Mouse (Mus musculus): ENCODE data around the gene Synpo2. TPM values are rescaled to one million over a fixed set of nuclear protein-coding genes. Genes with fewer than 3 reads are reported as not detected.

The Synpo2 gene
- total RNA-seq, 2 experiments from 2014 or later = 1.4 to 2.7 TPM

DNA sequence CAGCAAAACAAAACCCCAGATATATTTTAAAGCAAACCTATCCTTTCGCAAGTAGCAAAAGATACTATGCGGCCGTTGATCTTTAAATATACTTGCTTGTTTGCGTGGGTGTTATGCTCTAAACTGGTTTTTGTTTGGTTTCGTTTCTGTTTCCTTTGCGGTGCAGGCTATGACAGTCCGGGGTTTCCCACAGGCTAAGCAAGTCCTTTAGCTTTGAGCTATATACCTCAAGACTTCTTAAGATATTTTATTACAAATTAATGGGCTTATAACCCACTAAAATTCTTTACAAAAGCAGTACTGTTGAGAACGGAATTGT, 61.6 kb downstream of the Synpo2 start:
- DNase-seq (ENCODE audit: extremely low spot score in 1 of 2, low spot score in 2 of 2) = no peak
- intact Hi-C loops (cut with DNase I) = no loop called here

DNA sequence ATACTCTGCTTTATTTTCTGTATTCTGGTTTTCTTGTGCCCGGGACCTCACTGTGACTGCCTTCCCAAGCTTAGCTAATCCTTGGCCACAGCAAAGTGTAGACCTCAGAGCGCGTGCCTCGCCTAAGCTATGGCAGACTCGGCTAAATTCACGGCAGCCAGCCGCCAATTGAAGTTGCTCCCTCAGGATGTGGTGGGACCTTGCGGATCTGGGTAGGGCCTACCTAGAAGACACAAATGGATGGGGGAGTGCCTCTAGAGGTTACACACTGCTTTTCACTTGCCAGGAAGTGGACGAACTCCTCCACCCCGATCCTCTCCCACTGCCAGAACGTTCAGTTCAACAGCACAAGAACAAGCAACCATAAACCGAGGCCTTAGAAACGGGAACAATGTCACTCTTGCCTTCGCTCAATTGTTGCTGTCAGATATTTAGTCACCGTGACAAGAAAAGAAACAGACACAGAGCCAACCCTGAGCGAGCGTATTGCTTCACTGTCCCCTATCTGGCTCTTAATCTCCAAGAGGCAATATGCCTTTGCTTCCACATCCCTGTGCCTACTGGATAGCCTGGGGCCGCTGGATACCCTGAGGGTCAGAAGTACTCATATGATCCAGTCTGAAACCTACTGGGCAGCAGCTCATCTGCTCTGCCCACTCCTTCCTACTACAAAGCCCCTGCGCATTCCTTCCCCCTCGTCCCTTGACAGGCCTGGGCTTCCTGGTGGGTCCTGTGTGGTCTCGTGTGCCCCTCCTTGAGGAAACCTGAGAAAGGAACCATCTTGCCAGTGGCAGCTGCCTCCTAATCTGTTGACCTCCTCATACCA, 62.2 kb downstream of the Synpo2 start:
- DNase-seq (ENCODE audit: extremely low spot score in 1 of 2, low spot score in 2 of 2) = no peak
- intact Hi-C loops (cut with DNase I) = no loop called here

DNA sequence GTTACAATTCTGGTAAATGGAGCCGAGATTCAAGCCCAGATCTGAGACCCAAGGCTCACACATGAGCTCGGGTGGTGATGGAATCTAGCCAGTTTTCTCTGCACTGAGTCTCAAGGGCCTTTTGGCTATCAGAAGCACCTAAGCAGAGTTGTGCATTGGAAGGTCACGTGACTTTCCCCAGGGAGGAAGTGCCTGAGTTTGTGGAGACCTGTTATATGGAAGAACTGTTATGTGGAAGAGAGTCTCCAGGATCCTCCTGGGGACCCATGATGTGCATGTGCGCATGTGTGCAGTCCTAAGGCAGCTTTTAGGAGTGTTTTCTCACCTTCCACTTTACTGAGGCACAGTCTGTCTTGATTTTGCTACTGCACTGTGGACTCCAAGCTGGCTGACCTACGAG, 63.8 kb downstream of the Synpo2 start:
- DNase-seq (ENCODE audit: extremely low spot score in 1 of 2, low spot score in 2 of 2) = no peak
- intact Hi-C loops (cut with DNase I) = no loop called here

DNA sequence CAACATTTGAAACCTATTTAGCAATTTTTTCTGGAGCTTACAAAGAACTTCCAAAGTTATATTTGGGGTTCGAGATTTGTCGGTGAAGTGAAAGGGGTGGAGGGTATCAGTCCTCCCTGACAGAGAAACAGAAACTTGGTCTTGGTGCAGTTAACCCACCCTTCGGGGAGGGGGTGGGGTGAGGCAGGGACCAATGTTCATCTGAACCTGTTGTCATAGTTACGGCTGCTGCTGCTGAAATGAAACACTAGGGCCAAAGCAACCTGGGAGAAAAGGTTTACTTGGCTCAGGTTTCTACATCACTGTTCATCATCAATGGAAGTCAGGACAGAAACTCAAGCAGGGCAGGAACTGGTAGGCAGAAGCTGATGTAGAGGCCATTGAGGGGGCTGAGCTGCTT, 66.6 kb downstream of the Synpo2 start:
- intact Hi-C loops (cut with DNase I) = loop anchor here (2.0 kb wide), 1 partner anchor 155 kb away; no protein-coding TSS in a partner anchor
- DNase-seq (ENCODE audit: extremely low spot score in 1 of 2, low spot score in 2 of 2) = no peak

DNA sequence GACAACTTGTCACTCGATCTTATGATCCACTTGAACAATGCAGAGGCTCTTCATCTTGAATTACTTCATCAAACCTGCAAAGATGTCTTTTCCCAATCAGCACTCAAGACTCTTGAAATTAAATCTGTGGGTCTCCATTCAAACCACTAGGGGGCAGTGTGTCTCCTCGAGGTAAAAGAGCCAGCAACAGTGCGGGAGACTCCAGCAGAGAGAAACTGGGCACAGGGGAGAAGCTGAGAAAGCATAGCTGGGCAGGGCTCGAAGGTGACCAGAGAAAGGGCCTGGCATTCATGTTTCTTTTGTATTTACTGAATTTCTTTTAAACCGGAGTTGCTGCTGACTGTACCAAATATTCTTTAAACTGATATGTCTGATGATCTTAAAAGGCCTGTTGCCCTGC, 67.1 kb downstream of the Synpo2 start:
- peak; percentile 41 to 50 for DNase-seq (ENCODE audit: extremely low spot score in 1 of 2, low spot score in 2 of 2)
- intact Hi-C loops (cut with DNase I) = loop anchor here (2.0 kb wide), 1 partner anchor 156 kb away; no protein-coding TSS in a partner anchor

DNA sequence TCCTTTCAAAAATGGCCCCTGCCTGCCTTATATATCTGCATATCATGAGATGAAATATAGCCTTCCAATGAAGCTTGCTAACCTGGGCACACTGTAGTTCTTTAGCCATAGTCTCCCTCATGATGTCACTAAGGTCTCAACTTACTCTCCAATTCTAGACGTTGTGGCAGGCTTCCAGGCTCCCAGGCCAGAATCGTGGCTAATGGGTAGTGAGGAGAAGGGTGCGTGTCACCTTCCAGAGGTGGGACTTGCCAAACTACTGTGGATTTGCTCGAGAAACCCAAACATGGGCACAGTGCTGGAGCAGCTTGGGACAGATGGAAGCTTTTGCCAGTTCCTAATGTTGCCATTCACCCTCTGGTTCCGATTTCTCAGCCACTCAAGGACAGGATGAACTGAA, 69.5 kb downstream of the Synpo2 start:
- DNase-seq (ENCODE audit: extremely low spot score in 1 of 2, low spot score in 2 of 2) = no peak
- intact Hi-C loops (cut with DNase I) = no loop called here

DNA sequence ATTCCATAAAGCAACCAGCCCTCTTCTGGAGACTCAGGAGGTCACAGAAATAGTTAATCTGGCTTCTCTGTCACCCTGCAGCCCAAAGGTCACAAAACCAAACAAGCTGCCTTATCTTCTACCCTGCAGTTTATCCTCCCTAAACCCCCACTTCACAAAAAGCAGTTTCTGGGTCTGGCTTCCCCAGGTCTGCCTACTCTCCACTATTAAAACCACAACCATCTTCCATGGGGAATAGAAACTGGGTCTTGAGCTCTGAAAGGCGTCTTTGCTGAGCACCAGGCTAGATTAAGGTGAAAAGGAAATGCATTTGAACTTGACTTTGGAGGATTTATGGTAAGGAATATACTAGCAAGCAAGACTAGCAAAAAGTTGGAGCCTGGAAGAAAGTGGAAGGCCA, 71.8 kb downstream of the Synpo2 start:
- no peak for DNase-seq (ENCODE audit: extremely low spot score in 1 of 2, low spot score in 2 of 2)
- intact Hi-C loops (cut with DNase I) = loop anchor here (5.0 kb wide), 1 partner anchor 188 kb away; no protein-coding TSS in a partner anchor

DNA sequence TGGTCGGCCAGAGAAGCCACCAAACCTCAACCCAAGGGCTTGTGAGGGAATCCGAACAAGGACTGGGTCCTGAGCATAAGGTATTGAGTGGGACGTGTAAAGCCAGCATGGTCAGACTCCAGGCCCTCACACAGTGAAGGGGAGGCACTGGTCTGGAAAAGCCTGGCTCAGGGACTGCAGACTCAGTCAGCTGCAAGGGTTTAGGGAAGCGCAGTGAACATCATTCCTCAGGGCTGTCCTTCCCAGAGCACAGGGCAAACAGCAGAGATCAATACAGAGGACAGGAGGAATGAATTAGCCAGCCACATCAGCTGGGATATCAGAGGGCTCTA, 72.8 kb downstream of the Synpo2 start:
- DNase-seq (ENCODE audit: extremely low spot score in 1 of 2, low spot score in 2 of 2) = no peak
- intact Hi-C loops (cut with DNase I) = loop anchor here (2.0 to 5.0 kb wide), 2 partner anchors 160 to 189 kb away; no protein-coding TSS in a partner anchor

DNA sequence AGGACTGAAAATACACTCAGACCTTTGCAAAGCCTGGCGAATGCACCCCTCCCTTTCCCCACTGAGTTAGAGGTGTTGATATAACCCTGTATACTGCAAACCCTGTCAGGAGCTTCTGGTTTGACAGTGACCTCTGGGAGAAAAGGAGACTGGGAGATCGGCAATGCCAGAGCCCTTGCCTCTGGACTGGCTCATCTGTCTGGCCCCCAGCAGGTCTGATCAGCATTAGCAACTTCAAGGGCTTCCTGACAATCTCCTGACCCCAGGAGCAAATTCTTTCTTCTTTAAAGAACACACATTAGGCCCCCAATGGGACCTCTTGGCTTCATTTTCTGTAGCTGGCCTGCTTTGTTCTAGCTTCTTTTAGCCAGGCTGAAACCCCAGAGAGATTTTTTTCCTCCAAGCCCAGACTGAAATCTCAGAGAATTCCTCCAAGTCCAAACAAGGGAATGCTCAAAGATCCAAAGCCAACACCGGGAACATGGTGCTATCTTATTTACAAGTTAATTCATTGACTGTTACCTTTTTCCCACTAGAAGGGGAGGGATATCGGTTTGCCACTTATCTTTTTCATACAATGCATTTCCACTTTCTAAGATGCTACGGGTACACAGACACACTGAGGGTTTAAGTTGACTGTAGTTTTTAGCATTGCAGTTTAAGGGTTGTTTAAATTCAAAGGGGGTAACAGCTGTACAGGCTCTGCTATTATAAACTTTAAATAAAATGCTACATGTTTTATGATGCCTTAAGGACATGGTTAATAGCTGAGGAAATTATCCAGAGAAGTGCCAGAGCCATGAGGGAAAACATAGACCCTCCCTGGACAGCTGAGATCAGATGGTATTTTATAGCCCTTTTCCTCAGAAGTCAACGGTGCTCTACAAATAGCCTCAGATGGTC, 73.4 kb downstream of the Synpo2 start:
- no peak for DNase-seq (ENCODE audit: extremely low spot score in 1 of 2, low spot score in 2 of 2)
- intact Hi-C loops (cut with DNase I) = loop anchor here (2.0 to 5.0 kb wide), 2 partner anchors 160 to 190 kb away; no protein-coding TSS in a partner anchor

DNA sequence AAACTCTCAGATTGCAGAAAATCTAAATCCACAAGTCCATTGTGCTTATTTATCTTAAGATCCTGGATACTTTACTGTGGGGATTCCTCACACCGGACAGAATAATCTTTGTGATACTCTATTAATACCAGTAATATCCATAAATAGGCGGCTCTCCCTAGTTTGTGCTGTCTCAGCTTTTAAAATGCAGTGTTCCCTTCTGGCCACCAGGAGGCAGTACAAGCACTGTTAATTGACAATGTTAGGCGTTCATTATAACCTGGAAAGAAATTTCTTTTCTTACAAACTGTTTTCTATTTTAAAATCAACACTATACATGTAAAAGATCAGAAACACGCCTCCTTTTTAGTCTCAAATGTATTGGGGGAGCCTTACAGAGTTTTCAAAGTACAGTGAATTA, 75.2 kb downstream of the Synpo2 start:
- intact Hi-C loops (cut with DNase I) = loop anchor here (5.0 kb wide), 1 partner anchor 192 kb away; no protein-coding TSS in a partner anchor
- no peak for DNase-seq (ENCODE audit: extremely low spot score in 1 of 2, low spot score in 2 of 2)

DNA sequence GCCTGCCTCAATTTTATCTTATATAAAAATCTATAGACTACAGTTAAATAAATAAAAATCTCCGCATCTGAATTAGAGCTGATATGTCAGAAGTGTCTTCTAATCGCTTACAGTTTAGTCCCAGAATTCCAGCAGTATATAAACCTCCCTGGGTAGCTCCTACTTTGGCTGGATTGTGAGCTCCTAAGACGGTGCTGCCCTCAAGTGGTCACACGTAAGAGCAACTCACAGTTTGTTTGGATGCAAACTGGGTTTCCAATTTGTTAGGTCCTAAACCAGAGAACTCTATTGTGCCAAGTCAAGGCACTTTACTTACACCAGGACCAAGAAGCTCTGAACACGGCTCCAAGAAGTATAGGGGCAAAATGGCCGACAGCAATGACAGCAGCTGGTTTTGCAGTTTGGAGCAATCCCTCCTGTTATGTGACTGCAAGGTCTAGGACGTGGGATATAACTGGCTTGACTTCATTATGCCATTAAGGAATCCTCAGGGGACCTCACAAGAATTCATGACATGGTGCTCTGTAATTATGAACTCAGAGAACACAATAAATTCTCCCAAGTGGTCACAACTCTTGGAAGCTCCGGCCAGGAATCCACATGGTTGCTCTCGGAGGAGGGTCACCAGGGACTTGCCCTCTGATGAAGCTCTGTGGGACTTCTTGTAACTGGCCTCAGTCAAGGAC, 76.7 kb downstream of the Synpo2 start:
- intact Hi-C loops (cut with DNase I) = no loop called here
- DNase-seq (ENCODE audit: extremely low spot score in 1 of 2, low spot score in 2 of 2) = peak; percentile 46 to 61

DNA sequence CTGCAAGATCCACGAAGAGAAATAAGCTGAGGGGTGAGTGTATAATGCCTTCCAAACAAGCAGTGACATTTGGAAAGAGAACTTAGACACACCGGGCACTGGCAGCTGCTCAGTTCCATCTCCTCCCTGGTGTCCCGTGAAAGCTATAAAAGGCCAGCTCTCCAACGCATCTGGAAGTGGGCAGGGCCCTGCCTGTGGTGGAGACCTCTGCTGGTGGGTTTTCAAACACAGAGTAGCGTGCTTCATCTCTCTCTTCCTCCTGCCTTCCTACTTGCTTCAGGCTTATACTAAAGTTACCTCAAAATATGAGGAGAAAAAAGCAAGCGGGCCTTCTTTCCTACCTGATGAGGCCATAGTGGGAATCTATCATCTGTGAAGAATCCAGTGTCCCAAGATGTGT, 77.4 kb downstream of the Synpo2 start:
- peak in 1 of 2 experiments; percentile 54 for DNase-seq (ENCODE audit: extremely low spot score in 1 of 2, low spot score in 2 of 2)
- intact Hi-C loops (cut with DNase I) = no loop called here

DNA sequence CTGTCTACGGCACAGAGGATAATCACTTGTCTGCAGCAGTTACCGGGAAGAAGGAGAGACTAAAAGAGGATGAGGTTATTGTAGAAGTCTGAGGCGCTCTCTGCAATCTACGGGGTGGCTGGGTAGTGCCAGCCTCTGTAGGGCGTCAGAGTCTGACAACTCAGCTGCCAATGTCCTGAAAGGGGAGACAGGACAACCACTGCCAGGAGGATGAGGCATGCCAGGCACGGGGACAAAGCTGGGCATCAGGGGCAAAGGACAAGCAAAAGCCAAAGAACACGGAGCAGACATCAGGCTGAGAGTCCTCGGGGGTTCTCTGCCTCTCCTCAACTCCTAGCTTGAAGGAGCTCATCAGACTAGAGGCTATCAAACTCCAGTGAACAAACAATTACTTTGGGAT, 82.6 kb downstream of the Synpo2 start:
- intact Hi-C loops (cut with DNase I) = loop anchor here (5.0 kb wide), 1 partner anchor 211 kb away; no protein-coding TSS in a partner anchor
- DNase-seq (ENCODE audit: extremely low spot score in 1 of 2, low spot score in 2 of 2) = no peak

DNA sequence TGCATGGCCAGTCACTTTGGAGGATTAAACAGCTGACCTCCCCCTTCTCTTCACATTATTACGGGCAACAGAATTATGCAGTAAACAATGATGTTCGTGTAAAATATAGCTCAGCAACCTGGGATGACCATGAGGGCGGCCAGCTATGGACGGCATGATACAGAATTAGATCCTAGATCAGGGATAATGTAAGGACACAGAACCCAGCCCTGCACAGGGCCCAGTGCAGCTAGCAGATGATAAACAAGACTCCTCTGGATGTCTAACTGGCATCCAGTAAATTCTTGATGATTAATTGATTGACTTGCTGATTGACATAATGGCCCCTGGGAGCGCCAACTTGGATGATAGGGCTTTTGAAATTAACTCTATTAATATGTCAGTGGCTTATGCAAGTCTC, 83.0 kb downstream of the Synpo2 start:
- DNase-seq (ENCODE audit: extremely low spot score in 1 of 2, low spot score in 2 of 2) = no peak
- intact Hi-C loops (cut with DNase I) = loop anchor here (5.0 kb wide), 1 partner anchor 211 kb away; no protein-coding TSS in a partner anchor

DNA sequence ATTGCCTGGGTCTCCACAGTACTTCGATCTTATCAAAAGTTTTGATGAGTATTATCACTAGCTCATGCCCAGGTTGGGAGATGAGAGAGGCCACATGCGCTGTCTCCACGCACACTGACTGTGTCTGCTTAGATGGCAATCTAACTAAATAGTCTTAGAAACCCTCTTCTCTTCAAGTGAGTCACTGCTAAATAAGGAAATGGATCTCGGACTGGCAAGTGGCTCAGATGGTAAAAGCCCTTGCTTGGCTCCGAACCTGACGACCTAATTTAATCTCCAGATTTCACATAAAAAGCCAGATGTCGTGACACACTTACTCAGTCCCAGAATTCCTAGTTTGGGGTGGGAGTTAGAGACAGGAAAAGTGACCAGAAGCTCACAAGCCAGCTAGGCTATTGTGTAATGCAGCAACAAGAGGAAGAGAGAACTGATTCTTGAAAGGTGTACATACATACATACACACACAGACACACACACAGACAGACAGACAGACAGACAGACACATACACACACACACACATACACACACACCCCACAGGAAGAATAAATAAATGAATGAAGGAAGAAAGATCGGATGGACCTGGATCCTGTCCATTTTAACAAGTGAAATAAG, 85.3 kb downstream of the Synpo2 start:
- intact Hi-C loops (cut with DNase I) = loop anchor here (5.0 kb wide), 1 partner anchor 208 kb away; no protein-coding TSS in a partner anchor
- no peak for DNase-seq (ENCODE audit: extremely low spot score in 1 of 2, low spot score in 2 of 2)

DNA sequence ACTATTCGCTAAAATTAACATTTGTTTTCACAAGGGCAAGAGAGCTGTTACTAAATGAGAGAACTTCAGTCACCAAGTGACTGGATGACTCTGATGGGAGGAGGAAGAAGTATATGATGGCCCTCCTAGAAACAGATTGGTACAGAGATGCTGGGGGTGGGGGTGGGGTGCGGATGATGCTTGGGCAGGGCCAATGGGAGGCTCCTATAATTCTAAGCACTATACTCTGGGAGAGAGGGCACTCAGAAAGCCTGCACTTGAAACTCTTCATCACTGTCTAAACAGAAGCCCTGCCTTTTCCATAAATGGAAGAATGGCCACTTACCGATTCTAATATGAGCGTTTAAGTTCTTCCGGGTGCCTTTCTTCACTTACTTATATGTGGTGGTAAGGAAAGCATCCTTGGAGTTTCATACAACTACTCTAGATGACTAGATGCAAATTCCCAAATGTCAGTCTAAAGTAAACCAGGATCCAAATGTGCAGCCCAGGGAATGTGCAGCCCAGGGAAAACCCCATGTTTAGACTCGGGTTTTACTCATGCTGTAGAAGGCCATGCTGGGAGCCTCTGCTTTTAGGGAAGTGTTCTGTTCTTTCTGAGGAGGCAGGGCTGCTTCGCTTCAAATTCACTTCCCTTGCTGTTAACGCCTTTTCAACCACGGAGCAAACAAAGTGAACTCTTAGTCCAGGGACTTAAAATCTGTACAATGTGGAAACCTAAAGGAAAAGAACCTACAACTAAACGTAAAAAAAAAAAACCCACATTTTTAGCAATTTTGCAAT, 86.4 kb downstream of the Synpo2 start:
- no peak for DNase-seq (ENCODE audit: extremely low spot score in 1 of 2, low spot score in 2 of 2)
- intact Hi-C loops (cut with DNase I) = loop anchor here (5.0 kb wide), 1 partner anchor 207 kb away; no protein-coding TSS in a partner anchor

DNA sequence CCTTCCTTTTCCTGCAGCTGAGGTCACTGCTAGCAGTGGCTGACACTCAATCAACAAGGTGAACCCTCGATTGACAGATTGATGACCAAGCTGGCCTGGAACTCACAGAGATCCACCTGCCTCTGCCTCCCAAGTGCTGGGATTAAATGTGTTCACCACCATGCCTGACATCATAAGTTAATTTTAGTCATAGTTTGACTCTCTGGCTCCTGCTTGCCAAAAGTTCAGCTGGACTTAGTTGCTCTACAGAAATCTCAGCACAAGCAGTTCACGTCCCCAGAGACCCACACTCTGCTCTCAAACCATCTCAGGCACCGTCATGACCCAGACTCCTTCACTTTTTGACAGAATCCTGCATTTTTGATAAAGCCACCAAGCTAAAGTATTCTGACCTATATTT, 87.3 kb downstream of the Synpo2 start:
- no peak for DNase-seq (ENCODE audit: extremely low spot score in 1 of 2, low spot score in 2 of 2)
- intact Hi-C loops (cut with DNase I) = no loop called here

DNA sequence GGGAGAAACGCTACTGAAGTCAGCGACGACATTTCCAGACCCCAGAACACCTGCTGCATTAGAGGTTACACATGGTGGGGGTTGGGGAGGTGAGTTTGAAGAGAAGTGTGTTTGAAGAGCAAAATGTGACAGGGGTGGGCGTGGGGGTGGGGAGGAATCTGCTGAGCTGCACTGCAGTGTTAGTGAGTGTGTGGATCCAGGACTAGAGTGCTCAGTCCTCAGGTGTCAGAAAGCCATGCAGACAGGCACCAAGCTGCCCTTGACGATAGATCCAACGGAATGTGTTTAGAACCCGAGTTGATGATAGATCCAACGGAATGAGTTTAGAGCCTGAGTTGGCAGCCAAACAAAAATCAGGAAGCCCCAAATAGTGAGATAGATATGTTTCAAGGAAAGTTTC, 89.4 kb downstream of the Synpo2 start:
- no peak for DNase-seq (ENCODE audit: extremely low spot score in 1 of 2, low spot score in 2 of 2)
- intact Hi-C loops (cut with DNase I) = no loop called here

Measured in left cerebral cortex, postnatal 10 days (tissue).